Mouse (Mus musculus): ENCODE results near the gene Hk2. TPM values are rescaled to one million over a fixed set of nuclear protein-coding genes. Genes with fewer than 3 reads are reported as not detected.
A peak's percentile ranks its signal among the peaks of the same experiment; 100 is the strongest.

The Hk2 gene
- polyA plus RNA-seq, 1 experiment = 10.9 TPM

DNA sequence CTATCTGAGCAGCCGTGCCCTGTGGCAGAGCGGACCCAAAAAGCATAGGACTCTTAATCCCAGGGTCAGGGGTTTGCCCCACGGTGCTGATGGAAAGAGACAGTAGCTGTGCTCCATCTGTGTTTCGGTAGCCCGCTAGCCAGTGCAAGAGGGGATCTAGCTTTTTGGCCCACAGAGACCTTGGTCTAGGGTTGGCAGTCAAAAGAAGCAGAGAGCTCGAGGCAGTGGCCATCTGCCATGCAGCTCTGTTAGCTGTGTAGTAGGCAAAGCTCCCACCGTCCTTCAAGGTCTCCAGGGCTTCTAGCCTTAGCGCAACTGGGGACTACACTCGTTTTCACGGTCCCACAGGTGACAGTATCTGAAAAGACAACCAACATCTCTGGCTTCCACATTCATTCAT lies 67.0 kb downstream of the Hk2 start:
- no peak for TF ChIP-seq POLR2A (IDR thresholded peaks at IDR 0.05; ENCODE audit: control insufficient read depth, low read depth, low read length)
- TF ChIP-seq CTCF (IDR thresholded peaks at IDR 0.05; ENCODE audit: control insufficient read depth, insufficient read depth, insufficient replicate concordance, low read depth, low read length) = no peak
- Histone ChIP-seq H3K4me3 (ENCODE audit: control insufficient read depth, low read depth, low read length) (no peak overlapping the region), H3K4me1 (ENCODE audit: control insufficient read depth, insufficient read depth, low read length) (peaks cover 2% of the 10 kb centered on the region; the same call in 1 of the 2 replicates), H3K36me3 (ENCODE audit: control insufficient read depth, insufficient read depth, low read length) (no peaks in the 10 kb centered on the region), H3K27ac (ENCODE audit: control insufficient read depth, insufficient read depth, low read depth, low read length) (no peak overlapping the region), H3K27me3 (ENCODE audit: control insufficient read depth, insufficient read depth, low read length) (no peaks in the 10 kb centered on the region)

DNA sequence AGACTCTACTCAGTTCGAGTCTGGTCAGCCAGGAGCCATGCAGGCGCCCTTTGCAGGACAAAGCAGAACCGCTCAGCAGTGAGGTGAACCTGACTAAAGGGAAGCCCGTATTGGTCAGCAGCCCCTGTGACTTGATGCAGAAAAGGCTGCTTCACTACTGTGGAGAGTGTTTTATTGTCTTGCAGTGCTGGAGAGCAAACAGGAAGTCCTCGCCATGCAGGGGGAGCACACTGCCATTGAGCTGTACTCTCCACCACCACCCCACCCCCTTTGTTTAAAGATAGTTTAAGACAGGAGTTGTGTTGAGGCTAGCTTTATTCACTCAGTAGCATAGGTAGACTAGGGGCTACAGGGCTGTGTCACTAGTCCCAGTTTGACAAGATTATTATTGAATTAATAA lies 69.0 kb downstream of the Hk2 start, which contains the start of gene Pole4:
Gene Pole4 (minus strand): TSS at position 145 of the 400 bp plus-strand sequence.
- Histone ChIP-seq H3K4me3 (ENCODE audit: control insufficient read depth, low read depth, low read length) (no peak within 1 kb of the TSS), H3K27ac (ENCODE audit: control insufficient read depth, insufficient read depth, low read depth, low read length) (no peak within 1 kb of the TSS), H3K4me1 (ENCODE audit: control insufficient read depth, insufficient read depth, low read length) (peaks cover 2% of the 10 kb centered on the region; the same call in 1 of the 2 replicates), H3K27me3 (ENCODE audit: control insufficient read depth, insufficient read depth, low read length) (no peaks in the 10 kb centered on the region), H3K36me3 (ENCODE audit: control insufficient read depth, insufficient read depth, low read length) (no peaks in the 10 kb centered on the region)
- TF ChIP-seq POLR2A (IDR thresholded peaks at IDR 0.05; ENCODE audit: control insufficient read depth, low read depth, low read length) = no peak
- TF ChIP-seq CTCF (IDR thresholded peaks at IDR 0.05; ENCODE audit: control insufficient read depth, insufficient read depth, insufficient replicate concordance, low read depth, low read length) = no peak

DNA sequence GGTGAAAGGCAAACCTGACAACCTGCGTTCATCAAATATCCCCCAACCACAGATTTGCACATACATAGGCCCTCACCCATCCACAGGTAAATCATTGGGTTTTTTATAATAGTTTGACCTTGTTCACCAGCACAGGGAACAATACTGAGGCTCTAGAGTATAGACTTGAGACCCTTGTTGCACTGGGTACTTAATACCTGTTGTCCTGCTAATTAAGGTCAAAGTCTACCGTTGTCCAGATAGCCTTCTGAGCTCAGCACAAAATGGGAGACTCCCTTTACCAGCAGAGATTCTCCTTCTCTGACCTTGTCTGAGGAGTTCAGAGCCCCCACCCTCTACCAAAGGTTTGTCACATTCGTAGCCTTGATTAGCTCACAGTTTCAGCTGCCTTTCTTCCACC lies 70.5 kb downstream of the Hk2 start:
- Histone ChIP-seq H3K4me1 (ENCODE audit: control insufficient read depth, insufficient read depth, low read length) (peaks cover 2% of the 10 kb centered on the region; the same call in 1 of the 2 replicates), H3K27me3 (ENCODE audit: control insufficient read depth, insufficient read depth, low read length) (no peaks in the 10 kb centered on the region), H3K27ac (ENCODE audit: control insufficient read depth, insufficient read depth, low read depth, low read length) (no peak overlapping the region), H3K4me3 (ENCODE audit: control insufficient read depth, low read depth, low read length) (no peak overlapping the region), H3K36me3 (ENCODE audit: control insufficient read depth, insufficient read depth, low read length) (no peaks in the 10 kb centered on the region)
- TF ChIP-seq POLR2A (IDR thresholded peaks at IDR 0.05; ENCODE audit: control insufficient read depth, low read depth, low read length) = no peak

DNA sequence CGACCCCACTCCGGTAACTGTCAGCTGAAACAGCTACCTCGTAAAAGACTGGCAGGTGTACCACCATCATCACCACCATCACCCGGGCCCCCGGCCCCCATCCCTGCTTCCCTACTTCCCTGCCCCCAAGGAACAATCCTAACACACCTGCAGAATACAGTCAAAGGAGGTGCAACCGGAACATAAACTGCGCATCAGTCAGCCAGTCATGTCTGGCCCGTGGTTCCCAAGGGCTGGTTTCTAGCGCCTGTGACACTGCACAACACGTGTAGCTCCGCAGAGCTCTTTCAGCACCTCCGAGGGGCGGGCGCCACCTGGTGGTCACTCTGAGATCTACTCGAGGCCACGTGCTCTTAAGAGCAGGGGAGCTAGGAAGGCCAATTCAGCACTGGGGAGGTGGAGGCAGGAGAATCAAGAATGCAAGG lies 71.6 kb downstream of the Hk2 start:
- Histone ChIP-seq H3K27ac (ENCODE audit: control insufficient read depth, insufficient read depth, low read depth, low read length) (no peak overlapping the region), H3K4me1 (ENCODE audit: control insufficient read depth, insufficient read depth, low read length) (peaks cover 2% of the 10 kb centered on the region; the same call in 1 of the 2 replicates), H3K36me3 (ENCODE audit: control insufficient read depth, insufficient read depth, low read length) (no peaks in the 10 kb centered on the region), H3K27me3 (ENCODE audit: control insufficient read depth, insufficient read depth, low read length) (no peaks in the 10 kb centered on the region), H3K4me3 (ENCODE audit: control insufficient read depth, low read depth, low read length) (peak overlapping the region; percentile 24; the same call in 1 of the 2 replicates)
- peak; percentile 97 for TF ChIP-seq CTCF (IDR thresholded peaks at IDR 0.05; ENCODE audit: control insufficient read depth, insufficient read depth, insufficient replicate concordance, low read depth, low read length)
- TF ChIP-seq POLR2A (IDR thresholded peaks at IDR 0.05; ENCODE audit: control insufficient read depth, low read depth, low read length) = no peak

DNA sequence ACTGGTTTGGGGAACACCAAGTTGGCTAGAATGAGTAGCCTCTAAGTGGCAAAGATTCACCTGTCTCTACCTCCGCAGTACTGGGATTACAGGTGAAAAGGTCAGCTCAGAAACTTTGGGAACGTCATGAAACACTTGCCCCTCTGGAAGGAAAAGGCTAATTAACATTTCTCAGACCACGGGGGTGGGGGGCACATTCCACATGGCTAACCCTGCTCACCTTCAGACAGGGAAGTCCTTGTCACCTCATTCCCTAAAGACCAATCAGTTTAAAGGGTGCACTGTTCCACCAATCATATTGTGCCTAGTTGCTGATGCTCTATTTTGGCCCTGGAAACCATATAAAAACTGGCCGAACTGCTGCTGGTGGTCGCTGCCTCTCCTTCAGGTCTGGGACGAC lies 73.0 kb downstream of the Hk2 start:
- TF ChIP-seq POLR2A (IDR thresholded peaks at IDR 0.05; ENCODE audit: control insufficient read depth, low read depth, low read length) (no peak), CTCF (IDR thresholded peaks at IDR 0.05; ENCODE audit: control insufficient read depth, insufficient read depth, insufficient replicate concordance, low read depth, low read length) (no peak)
- Histone ChIP-seq H3K36me3 (ENCODE audit: control insufficient read depth, insufficient read depth, low read length) (no peaks in the 10 kb centered on the region), H3K27ac (ENCODE audit: control insufficient read depth, insufficient read depth, low read depth, low read length) (no peak overlapping the region), H3K4me1 (ENCODE audit: control insufficient read depth, insufficient read depth, low read length) (peaks cover 2% of the 10 kb centered on the region; the same call in 1 of the 2 replicates), H3K27me3 (ENCODE audit: control insufficient read depth, insufficient read depth, low read length) (no peaks in the 10 kb centered on the region), H3K4me3 (ENCODE audit: control insufficient read depth, low read depth, low read length) (no peak overlapping the region)

DNA sequence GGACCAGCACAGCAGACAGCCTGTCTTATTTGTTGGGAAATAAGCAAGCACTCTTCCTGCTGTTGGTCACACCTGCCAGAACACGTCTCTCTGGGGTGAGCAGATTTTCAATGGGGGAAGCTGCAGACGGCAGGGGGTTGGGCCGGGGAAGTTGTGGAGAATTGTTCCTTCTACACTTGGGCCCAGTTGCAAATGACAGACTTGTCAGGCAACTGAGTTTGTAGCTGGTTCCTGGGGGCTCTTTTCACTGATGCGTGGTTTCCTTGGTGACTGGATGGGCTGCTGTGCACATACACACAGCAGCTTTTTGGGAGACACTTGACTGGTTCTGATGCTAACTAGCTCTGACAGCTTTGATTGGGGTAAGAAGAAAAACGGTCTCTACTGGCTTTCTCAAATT lies 74.4 kb downstream of the Hk2 start:
- peaks cover 2% of the 10 kb centered on the region for H3K4me1 ChIP-seq (ENCODE audit: control insufficient read depth, insufficient read depth, low read length)
- H3K4me3 ChIP-seq (ENCODE audit: control insufficient read depth, low read depth, low read length) = no peak overlapping the region
- TF ChIP-seq POLR2A (IDR thresholded peaks at IDR 0.05; ENCODE audit: control insufficient read depth, low read depth, low read length) (no peak), CTCF (IDR thresholded peaks at IDR 0.05; ENCODE audit: control insufficient read depth, insufficient read depth, insufficient replicate concordance, low read depth, low read length) (no peak)
- H3K27me3 ChIP-seq (ENCODE audit: control insufficient read depth, insufficient read depth, low read length) = no peaks in the 10 kb centered on the region
- H3K36me3 ChIP-seq (ENCODE audit: control insufficient read depth, insufficient read depth, low read length) = no peaks in the 10 kb centered on the region
- H3K27ac ChIP-seq (ENCODE audit: control insufficient read depth, insufficient read depth, low read depth, low read length) = no peak overlapping the region

DNA sequence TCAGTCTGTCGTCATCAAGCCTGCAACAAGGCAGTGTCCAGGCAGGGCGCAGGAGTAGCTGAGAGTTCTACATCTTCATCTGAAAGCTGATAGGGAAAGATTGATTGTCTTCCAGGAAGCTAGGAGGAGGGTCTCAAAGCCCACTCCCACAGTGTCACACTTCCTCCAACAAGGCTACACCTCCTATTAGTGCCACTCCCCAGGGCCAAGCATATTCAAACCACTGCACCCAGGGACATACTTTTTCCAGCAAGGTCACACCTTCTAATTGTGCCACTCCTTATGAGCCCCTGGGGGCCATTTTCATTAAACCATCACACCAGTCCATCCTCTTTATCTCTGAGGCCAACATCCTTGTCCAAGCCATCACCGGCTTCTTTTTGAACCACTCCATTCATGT lies 77.5 kb downstream of the Hk2 start:
- Histone ChIP-seq H3K27me3 (ENCODE audit: control insufficient read depth, insufficient read depth, low read length) (no peaks in the 10 kb centered on the region), H3K36me3 (ENCODE audit: control insufficient read depth, insufficient read depth, low read length) (no peaks in the 10 kb centered on the region), H3K4me3 (ENCODE audit: control insufficient read depth, low read depth, low read length) (no peak overlapping the region), H3K4me1 (ENCODE audit: control insufficient read depth, insufficient read depth, low read length) (no peaks in the 10 kb centered on the region; the same call in none of the 2 replicates), H3K27ac (ENCODE audit: control insufficient read depth, insufficient read depth, low read depth, low read length) (no peak overlapping the region)
- TF ChIP-seq CTCF (IDR thresholded peaks at IDR 0.05; ENCODE audit: control insufficient read depth, insufficient read depth, insufficient replicate concordance, low read depth, low read length) (no peak), POLR2A (IDR thresholded peaks at IDR 0.05; ENCODE audit: control insufficient read depth, low read depth, low read length) (no peak)

DNA sequence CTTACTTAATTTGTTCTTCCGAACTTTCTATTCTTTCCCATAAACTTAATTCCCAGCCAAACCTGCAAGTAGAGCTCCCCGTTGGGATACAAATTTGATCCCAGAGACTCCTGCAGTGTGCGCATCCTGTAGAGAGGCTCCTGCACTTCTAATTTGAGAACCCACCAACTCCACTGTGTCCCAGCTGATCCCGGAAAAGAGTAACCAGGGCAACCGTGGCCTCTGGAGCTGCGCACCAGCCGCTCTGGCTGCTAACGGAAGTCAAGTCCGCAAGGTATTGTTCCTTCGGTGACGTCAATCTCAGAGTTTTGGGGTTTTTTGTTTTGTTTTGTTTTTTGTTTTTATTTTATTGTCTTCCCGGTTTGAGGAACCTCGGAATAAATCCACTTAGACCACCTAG lies 79.6 kb downstream of the Hk2 start:
- H3K27me3 ChIP-seq (ENCODE audit: control insufficient read depth, insufficient read depth, low read length) = no peaks in the 10 kb centered on the region
- H3K4me1 ChIP-seq (ENCODE audit: control insufficient read depth, insufficient read depth, low read length) = no peaks in the 10 kb centered on the region; the same call in none of the 2 replicates
- no peaks in the 10 kb centered on the region for H3K36me3 ChIP-seq (ENCODE audit: control insufficient read depth, insufficient read depth, low read length)
- H3K4me3 ChIP-seq (ENCODE audit: control insufficient read depth, low read depth, low read length) = no peak overlapping the region
- TF ChIP-seq POLR2A (IDR thresholded peaks at IDR 0.05; ENCODE audit: control insufficient read depth, low read depth, low read length) = no peak
- TF ChIP-seq CTCF (IDR thresholded peaks at IDR 0.05; ENCODE audit: control insufficient read depth, insufficient read depth, insufficient replicate concordance, low read depth, low read length) = no peak
- H3K27ac ChIP-seq (ENCODE audit: control insufficient read depth, insufficient read depth, low read depth, low read length) = no peak overlapping the region

Data from testis, adult 2 months (tissue).